13 mouse cellular contexts compared by ENCODE assay signal in genomic region chr11:112938035-112938434, GRCm38 (mm10).
"Had no signal": no experiment of that assay in that cellular context is flagged by ENCODE, and none has a peak within 500 bp of the region (broad histone marks: within the 10 kb centered on the region; RNA-seq: fewer than 3 reads in every experiment).

No protein-coding gene starts in this region.

- H3K27me3 ChIP-seq: kidney, embryonic 15.5 days; liver, embryonic 13.5 days; lung, embryonic 15.5 days; midbrain, embryonic 13.5 days; neural tube, embryonic 15.5 days had no signal

- H3K27ac ChIP-seq: kidney, embryonic 15.5 days; left cerebral cortex, adult 2 months; limb, embryonic 10.5 days; liver, embryonic 13.5 days; lung, embryonic 15.5 days; macrophage; midbrain, embryonic 13.5 days; neural tube, embryonic 15.5 days; stomach, postnatal 0 days had no signal

- H3K36me3 ChIP-seq: kidney, embryonic 15.5 days; limb, embryonic 10.5 days; liver, embryonic 13.5 days; lung, embryonic 15.5 days; midbrain, embryonic 13.5 days; neural tube, embryonic 15.5 days had no signal

- DNase-seq: kidney, postnatal 25 days; liver, embryonic 13.5 days; liver, postnatal 0 days; lung, postnatal 14 days; thymus, postnatal 14 days had no signal

- H3K4me3 ChIP-seq: kidney, embryonic 15.5 days; left cerebral cortex, adult 2 months; limb, embryonic 10.5 days; liver, embryonic 13.5 days; lung, embryonic 15.5 days; midbrain, embryonic 13.5 days; neural tube, embryonic 15.5 days had no signal

- H3K4me1 ChIP-seq: kidney, embryonic 15.5 days; limb, embryonic 10.5 days; liver, embryonic 13.5 days; midbrain, embryonic 13.5 days; neural tube, embryonic 15.5 days had no signal
